Mouse (Mus musculus) ES-E14 (cell line): ENCODE results near the gene Aqp1.

ENCODE experiments used
- CHD2 ChIP-seq: IDR thresholded peaks from 2 replicates; pipeline ENCODE4 v1.6.1; 2014; ENCODE audit warnings: mild to moderate bottlenecking, low read depth, low read length, inconsistent platforms
- HCFC1 ChIP-seq: IDR thresholded peaks from 2 replicates; pipeline ENCODE4 v1.6.1; 2012; ENCODE audit warnings: low read length, inconsistent platforms, borderline replicate concordance; ENCODE audit not compliant: insufficient read depth
- MAFK ChIP-seq: IDR thresholded peaks from 2 replicates; pipeline ENCODE4 v1.6.1; 2014; ENCODE audit warnings: mild to moderate bottlenecking, low read depth, low read length, inconsistent platforms; ENCODE audit not compliant: insufficient read depth
- ZC3H11A ChIP-seq: IDR thresholded peaks from 2 replicates; pipeline ENCODE4 v1.6.1; 2012; ENCODE audit warnings: low read depth, mild to moderate bottlenecking, inconsistent platforms, low read length, borderline replicate concordance
- ZNF384 ChIP-seq: IDR thresholded peaks from 2 replicates; pipeline ENCODE4 v1.6.1; 2012; ENCODE audit warnings: low read depth, low read length, inconsistent platforms

- TF ChIP-seq ZC3H11A, result peak; percentile 41; the same call in 1 of the 2 replicates
- TF ChIP-seq MAFK, result no peak
- no peak for TF ChIP-seq HCFC1
- TF ChIP-seq CHD2, result no peak
- TF ChIP-seq ZNF384, result no peak
Measured at GRCm38 (mm10) chr6:55379641-55380335, 43.6 kb downstream of the Aqp1 start.
